Mouse (Mus musculus) liver, embryonic 13.5 days (tissue): ENCODE measurements around the gene Obsl1. TPM values are rescaled to one million over a fixed set of nuclear protein-coding genes. Genes with fewer than 3 reads are reported as not detected.

Source experiments
- ATAC-seq: fragments of 200-750 bp; cut with Nextera tagmentation; 2 replicates; pipeline ENCODE4 v1.8.0; 2017; ENCODE audit warnings: low read depth, mild to moderate bottlenecking, moderate number of reproducible peaks, moderate library complexity
- DNase-seq: peaks from one replicate; pipeline ENCODE4 v3.0.0; 2022
- H3K27ac ChIP-seq: fragments of 300-500 bp; sonication (generic); 2 replicates; pipeline ENCODE4 v1.5.1; 2015; ENCODE audit warnings: moderate library complexity, mild to moderate bottlenecking, inconsistent platforms
- H3K27me3 ChIP-seq: fragments of 300-500 bp; sonication (generic); 2 replicates; pipeline ENCODE4 v1.6.1; 2015; ENCODE audit warnings: mild to moderate bottlenecking, inconsistent platforms
- H3K36me3 ChIP-seq: fragments of 300-500 bp; sonication (generic); 2 replicates; pipeline ENCODE4 v1.6.1; 2015; ENCODE audit warnings: mild to moderate bottlenecking, inconsistent platforms
- H3K4me1 ChIP-seq: fragments of 300-500 bp; sonication (generic); replicated peaks from 2 replicates; pipeline ENCODE4 v1.6.1; 2015; ENCODE audit warnings: inconsistent platforms
- H3K4me2 ChIP-seq: fragments of 300-500 bp; sonication (generic); 2 replicates; pipeline ENCODE4 v1.6.1; 2015; ENCODE audit warnings: inconsistent platforms, mild to moderate bottlenecking, moderate library complexity
- H3K4me3 ChIP-seq: fragments of 300-500 bp; sonication (generic); replicated peaks from 2 replicates; pipeline ENCODE4 v1.5.1; 2015; ENCODE audit warnings: mild to moderate bottlenecking, inconsistent platforms
- H3K9ac ChIP-seq: fragments of 300-500 bp; sonication (generic); 2 replicates; pipeline ENCODE4 v1.6.1; 2015; ENCODE audit warnings: mild to moderate bottlenecking, inconsistent platforms
- H3K9me3 ChIP-seq: fragments of 300-500 bp; sonication (generic); replicated peaks from 2 replicates; pipeline ENCODE4 v1.6.1; 2016; ENCODE audit warnings: inconsistent platforms
- WGBS: fragments of 180-500 bp; shearing (Covaris S2); methylation state at CpG from one replicate; pipeline ENCODE4 v1.1.7; 2015; ENCODE audit not compliant: insufficient replicate concordance; 5-methylcytosine and 5-hydroxymethylcytosine counted together
- polyA plus RNA-seq: library from polyadenylated mRNA; unstranded; fragments of >200 nt; fragmentation: Nextera tagmentation; extraction: Ambion mirVana; gene quantifications from 2 replicates; pipeline ENCODE4 v1.2.1, GENCODE M21; 2015

The Obsl1 gene
- polyA plus RNA-seq, 1 experiment from 2014 or later = 7.4 TPM

DNA sequence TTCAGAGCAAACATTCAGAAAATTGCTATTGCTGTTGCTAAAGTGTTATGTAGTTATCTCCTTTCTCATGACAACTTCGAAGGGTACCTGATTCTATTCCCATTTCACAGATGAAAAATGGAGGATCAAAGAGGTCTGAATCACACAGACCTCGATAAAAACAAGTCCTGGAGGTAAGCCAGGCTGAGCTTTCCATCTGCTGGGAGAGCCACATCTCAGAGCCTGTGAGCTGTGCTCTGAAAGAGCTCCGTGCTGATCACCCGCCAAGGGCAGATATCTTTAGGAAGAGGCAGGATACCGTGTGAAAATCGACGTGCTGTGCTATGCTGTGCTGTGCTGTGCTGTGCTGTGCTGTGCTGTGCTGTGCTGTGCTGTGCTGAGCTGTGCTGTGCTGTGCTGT lies 46.0 kb downstream of the Obsl1 start:
- H3K4me1 ChIP-seq = peaks cover 68% of the 10 kb centered on the region
- H3K27ac ChIP-seq = no peak overlapping the region
- no peaks in the 10 kb centered on the region for H3K9me3 ChIP-seq
- DNase-seq (no peak), ATAC-seq (no peak)
- peaks cover 61% of the 10 kb centered on the region for H3K27me3 ChIP-seq
- H3K4me2 ChIP-seq = no peak overlapping the region
- no peak overlapping the region for H3K9ac ChIP-seq
- H3K36me3 ChIP-seq = no peaks in the 10 kb centered on the region
- WGBS = 45% methylated on average over 7 of the region's 7 CpGs
- H3K4me3 ChIP-seq = no peak overlapping the region

DNA sequence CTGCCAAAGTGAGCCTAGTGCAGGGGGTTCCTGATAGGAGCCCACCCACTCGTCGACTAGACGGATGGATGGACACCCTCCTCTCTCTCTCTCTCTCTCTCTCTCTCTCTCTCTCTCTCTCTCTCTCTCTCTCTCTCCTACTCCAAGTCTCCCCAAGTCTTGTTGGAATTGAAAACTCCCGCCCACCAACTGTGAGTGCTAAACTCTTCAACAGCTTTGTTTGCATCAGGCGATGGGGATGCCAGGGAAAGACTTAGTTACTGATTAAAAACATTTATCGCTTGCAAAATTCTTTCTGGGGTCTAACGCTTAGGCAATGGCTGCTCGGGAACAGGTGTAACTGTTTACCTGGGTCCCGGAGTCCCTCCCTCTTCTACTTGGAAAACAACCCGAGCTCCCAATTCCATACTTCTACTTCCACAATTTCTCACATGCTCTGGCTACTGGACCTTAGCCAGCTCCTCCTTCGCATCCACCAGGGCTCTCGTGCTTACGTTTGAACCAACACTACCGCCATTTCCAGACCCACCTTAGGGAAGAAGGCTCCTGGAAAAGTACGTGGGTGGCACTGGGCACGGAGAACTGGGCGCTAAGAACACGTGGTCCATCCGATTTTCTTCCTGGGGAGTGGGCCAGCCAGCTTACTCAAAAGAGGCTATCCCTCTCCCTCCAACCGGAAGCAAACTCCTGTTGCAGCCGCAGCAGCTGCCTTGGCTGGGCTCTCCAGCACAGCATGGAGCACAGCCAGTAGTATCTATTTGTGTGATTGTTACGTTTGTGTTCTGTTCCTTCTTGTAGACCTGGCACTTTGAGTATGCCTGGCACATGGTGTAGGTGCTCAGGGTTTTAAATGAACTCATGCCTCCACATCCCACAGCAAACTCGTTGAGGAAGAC lies 47.2 kb downstream of the Obsl1 start:
- peak overlapping the region; percentile 46 for H3K4me3 ChIP-seq
- H3K36me3 ChIP-seq = no peaks in the 10 kb centered on the region
- 13% methylated on average over 23 of the region's 23 CpGs for WGBS
- ATAC-seq (no peak), DNase-seq (no peak)
- H3K27me3 ChIP-seq = peaks cover 67% of the 10 kb centered on the region
- peak overlapping the region; percentile 25; the same call in 1 of the 2 replicates for H3K27ac ChIP-seq
- no peaks in the 10 kb centered on the region for H3K9me3 ChIP-seq
- peaks cover 56% of the 10 kb centered on the region for H3K4me1 ChIP-seq
- 0 out of 2 replicates have a peak overlapping the region, but pooled peaks have one; percentile 33 for H3K9ac ChIP-seq
- H3K4me2 ChIP-seq = peak overlapping the region; percentile 65

GRCm38 (mm10) chr1:75458025-75458788 lies 48.0 kb downstream of the Obsl1 start:
- Histone ChIP-seq H3K4me2 (peak overlapping the region; percentile 65), H3K36me3 (no peaks in the 10 kb centered on the region), H3K27me3 (peaks cover 73% of the 10 kb centered on the region), H3K27ac (peak overlapping the region; percentile 25; the same call in 1 of the 2 replicates), H3K9me3 (no peaks in the 10 kb centered on the region), H3K4me1 (peaks cover 47% of the 10 kb centered on the region), H3K9ac (peak overlapping the region; percentile 33; the same call in 1 of the 2 replicates), H3K4me3 (peak overlapping the region; percentile 46)
- no peak for DNase-seq
- 5% methylated on average over 42 of the region's 42 CpGs for WGBS
- peak; percentile 34 for ATAC-seq

DNA sequence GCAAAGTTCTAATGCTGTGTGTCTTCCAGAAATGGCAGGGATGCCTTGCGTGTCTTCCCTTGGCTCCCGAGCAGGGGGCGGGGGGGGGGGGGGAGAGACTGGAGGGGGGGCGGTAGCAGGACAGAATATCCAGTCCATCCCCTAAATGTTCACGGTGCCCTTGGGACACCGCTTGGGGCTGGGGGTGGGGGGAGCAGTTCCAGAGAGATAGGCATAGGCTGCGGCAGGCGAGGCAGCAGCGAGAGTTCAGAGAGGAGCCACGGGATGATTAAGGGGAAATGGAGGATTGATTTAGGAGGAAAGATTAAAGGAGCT lies 48.6 kb downstream of the Obsl1 start:
- 5% methylated on average over 7 of the region's 10 CpGs for WGBS
- Histone ChIP-seq H3K9me3 (no peaks in the 10 kb centered on the region), H3K36me3 (no peaks in the 10 kb centered on the region), H3K27ac (no peak overlapping the region), H3K27me3 (peaks cover 78% of the 10 kb centered on the region), H3K4me1 (peaks cover 42% of the 10 kb centered on the region), H3K4me3 (0 out of 2 replicates have a peak overlapping the region, but pooled peaks have one; percentile 46), H3K9ac (no peak overlapping the region), H3K4me2 (peak overlapping the region; percentile 65; the same call in 1 of the 2 replicates)
- no peak for ATAC-seq
- DNase-seq = no peak

- no peak overlapping the region for H3K9ac ChIP-seq
- no peak overlapping the region for H3K4me2 ChIP-seq
- H3K4me1 ChIP-seq = peaks cover 35% of the 10 kb centered on the region
- no peaks in the 10 kb centered on the region for H3K36me3 ChIP-seq
- H3K27ac ChIP-seq = no peak overlapping the region
- no peak for ATAC-seq
- peaks cover 85% of the 10 kb centered on the region for H3K27me3 ChIP-seq
- WGBS = 8% methylated on average over 13 of the region's 14 CpGs
- no peak for DNase-seq
- no peaks in the 10 kb centered on the region for H3K9me3 ChIP-seq
- no peak overlapping the region for H3K4me3 ChIP-seq
Observed at GRCm38 (mm10) chr1:75456746-75457564, 49.3 kb downstream of the Obsl1 start.

- H3K9me3 ChIP-seq = no peaks in the 10 kb centered on the region
- no peak overlapping the region for H3K9ac ChIP-seq
- H3K4me1 ChIP-seq = peaks cover 34% of the 10 kb centered on the region
- H3K27ac ChIP-seq = no peak overlapping the region
- H3K4me2 ChIP-seq = no peak overlapping the region
- peaks cover 95% of the 10 kb centered on the region for H3K27me3 ChIP-seq
- DNase-seq = no peak
- no peak overlapping the region for H3K4me3 ChIP-seq
- no peak for ATAC-seq
- no peaks in the 10 kb centered on the region for H3K36me3 ChIP-seq
- WGBS = 27% methylated on average over 5 of the region's 5 CpGs
Observed at GRCm38 (mm10) chr1:75455948-75456347, 50.3 kb downstream of the Obsl1 start.

- Histone ChIP-seq H3K4me1 (peaks cover 39% of the 10 kb centered on the region), H3K36me3 (no peaks in the 10 kb centered on the region), H3K9me3 (no peaks in the 10 kb centered on the region), H3K27ac (no peak overlapping the region), H3K4me2 (no peak overlapping the region), H3K4me3 (no peak overlapping the region), H3K27me3 (peaks cover 99% of the 10 kb centered on the region), H3K9ac (no peak overlapping the region)
- no peak for ATAC-seq
- DNase-seq = no peak
- WGBS = 46% methylated on average over 3 of the region's 3 CpGs
Observed at GRCm38 (mm10) chr1:75455433-75455832, 50.8 kb downstream of the Obsl1 start.

DNA sequence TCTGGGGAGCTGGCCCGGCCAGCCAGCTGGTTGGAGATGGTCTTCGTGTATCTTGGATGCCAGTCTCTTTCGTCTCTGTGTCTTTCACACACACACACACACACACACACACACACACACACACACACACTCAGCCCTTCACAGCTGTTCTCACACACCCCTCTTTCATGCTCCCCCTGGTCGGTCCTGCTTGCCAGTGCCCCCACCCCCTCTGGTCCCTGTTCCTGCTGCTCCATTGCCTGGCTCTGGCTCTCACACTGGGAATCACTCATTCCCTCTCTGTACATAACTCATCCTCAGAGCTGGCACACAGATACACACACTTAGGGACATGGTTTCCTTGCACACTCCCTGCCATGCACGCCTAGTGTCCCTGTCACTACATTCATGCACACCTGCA lies 54.4 kb downstream of the Obsl1 start:
- H3K4me3 ChIP-seq = no peak overlapping the region
- 62% methylated on average over 5 of the region's 5 CpGs for WGBS
- ATAC-seq = no peak
- H3K4me2 ChIP-seq = no peak overlapping the region
- H3K36me3 ChIP-seq = no peaks in the 10 kb centered on the region
- H3K27ac ChIP-seq = no peak overlapping the region
- no peak for DNase-seq
- H3K27me3 ChIP-seq = peaks cover 100% of the 10 kb centered on the region
- H3K9me3 ChIP-seq = no peaks in the 10 kb centered on the region
- H3K9ac ChIP-seq = no peak overlapping the region
- peaks cover 50% of the 10 kb centered on the region for H3K4me1 ChIP-seq

DNA sequence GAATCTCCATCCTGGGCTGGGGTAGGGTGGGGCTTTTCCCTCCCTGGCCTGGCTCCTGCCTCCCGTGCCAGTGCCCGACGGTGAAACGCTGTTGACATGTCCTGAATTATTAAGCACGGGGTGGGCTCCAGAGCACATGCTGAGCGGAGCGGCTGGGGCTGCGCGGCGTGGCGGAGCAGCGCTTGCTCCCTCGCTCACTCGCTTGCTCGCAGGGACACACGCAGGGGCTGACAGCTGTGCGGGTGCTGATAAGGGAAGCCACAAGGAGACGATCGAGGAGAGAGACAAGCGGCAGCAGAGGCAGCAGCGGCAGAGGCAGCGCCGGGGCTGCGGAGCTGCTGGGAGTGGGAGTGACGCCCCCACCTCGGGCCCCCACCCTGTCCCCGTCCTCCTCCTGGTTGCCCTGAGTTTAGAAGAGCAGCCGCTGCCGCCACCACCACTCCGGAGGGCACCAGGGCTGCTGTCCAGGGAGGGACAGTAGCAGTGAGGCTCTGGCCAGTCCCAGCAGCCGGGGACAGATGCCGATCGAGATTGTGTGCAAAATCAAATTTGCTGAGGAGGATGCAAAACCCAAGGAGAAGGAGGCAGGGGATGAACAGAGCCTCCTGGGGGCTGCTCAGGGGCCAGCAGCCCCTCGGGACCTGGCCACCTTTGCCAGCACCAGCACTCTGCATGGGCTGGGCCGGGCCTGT lies 55.8 kb downstream of the Obsl1 start, which contains the start of gene Asic4:
Gene Asic4, plus strand, starts transcription at position 123 of the 692 bp plus-strand sequence.
- Histone ChIP-seq H3K4me2 (peak within 1 kb of the TSS; percentile 66), H3K9ac (peak within 1 kb of the TSS; percentile 59), H3K4me1 (peaks cover 58% of the 10 kb centered on the region), H3K36me3 (no peaks in the 10 kb centered on the region), H3K9me3 (no peaks in the 10 kb centered on the region), H3K4me3 (peak within 1 kb of the TSS; percentile 42), H3K27me3 (peaks cover 98% of the 10 kb centered on the region), H3K27ac (no peak within 1 kb of the TSS)
- under 1% methylated on average over 35 of the region's 35 CpGs for WGBS
- ATAC-seq = peak; percentile 55
- peak; percentile 68 for DNase-seq

- ATAC-seq = no peak
- no peaks in the 10 kb centered on the region for H3K9me3 ChIP-seq
- H3K27me3 ChIP-seq = peaks cover 97% of the 10 kb centered on the region
- H3K4me3 ChIP-seq = peak overlapping the region; percentile 42
- H3K4me2 ChIP-seq = peak overlapping the region; percentile 66
- peaks cover 67% of the 10 kb centered on the region for H3K4me1 ChIP-seq
- peak overlapping the region; percentile 59; the same call in 1 of the 2 replicates for H3K9ac ChIP-seq
- no peaks in the 10 kb centered on the region for H3K36me3 ChIP-seq
- under 1% methylated on average over 8 of the region's 8 CpGs for WGBS
- DNase-seq = no peak
- H3K27ac ChIP-seq = no peak overlapping the region
Observed at GRCm38 (mm10) chr1:75449377-75450135, 56.7 kb downstream of the Obsl1 start.
